Mouse (Mus musculus) limb, embryonic 10.5 days (tissue): ENCODE data around the gene Ceacam16. TPM values are rescaled to one million over a fixed set of nuclear protein-coding genes. Genes with fewer than 3 reads are reported as not detected.

Experiments
- DNase-seq: peaks from one replicate; pipeline ENCODE4 v3.0.0-alpha.2; 2017; ENCODE audit warnings: low spot score
- H3K27ac ChIP-seq: fragments of 300-500 bp; sonication (generic); 2 replicates; pipeline ENCODE4 v1.5.1; 2016; ENCODE audit warnings: mild to moderate bottlenecking
- H3K27me3 ChIP-seq: fragments of 300-500 bp; sonication (generic); 2 replicates; pipeline ENCODE4 v1.6.1; 2016; ENCODE audit warnings: low read depth, mild to moderate bottlenecking; ENCODE audit not compliant: poor library complexity, severe bottlenecking
- H3K36me3 ChIP-seq: fragments of 300-500 bp; sonication (generic); 2 replicates; pipeline ENCODE4 v1.6.1; 2016; ENCODE audit warnings: mild to moderate bottlenecking, moderate library complexity
- H3K4me1 ChIP-seq: fragments of 300-500 bp; sonication (generic); 2 replicates; pipeline ENCODE4 v1.6.1; 2016
- H3K4me3 ChIP-seq: fragments of 300-500 bp; sonication (generic); 2 replicates; pipeline ENCODE4 v1.5.1; 2016; ENCODE audit warnings: mild to moderate bottlenecking, moderate library complexity
- H3K9me3 ChIP-seq: fragments of 300-500 bp; sonication (generic); replicated peaks from 2 replicates; pipeline ENCODE4 v1.6.1; 2016; ENCODE audit warnings: mild to moderate bottlenecking
- WGBS: fragments of 180-500 bp; shearing (Covaris S2); methylation state at CpG from one replicate; pipeline ENCODE4 v1.1.7; 2016; 5-methylcytosine and 5-hydroxymethylcytosine counted together
- polyA plus RNA-seq: library from polyadenylated mRNA; unstranded; fragments of >200 nt; fragmentation: Nextera tagmentation; extraction: Ambion mirVana; gene quantifications from 2 replicates; pipeline ENCODE4 v1.2.1, GENCODE M21; 2016

The Ceacam16 gene
- polyA plus RNA-seq, 1 experiment from 2014 or later = not detected

DNA sequence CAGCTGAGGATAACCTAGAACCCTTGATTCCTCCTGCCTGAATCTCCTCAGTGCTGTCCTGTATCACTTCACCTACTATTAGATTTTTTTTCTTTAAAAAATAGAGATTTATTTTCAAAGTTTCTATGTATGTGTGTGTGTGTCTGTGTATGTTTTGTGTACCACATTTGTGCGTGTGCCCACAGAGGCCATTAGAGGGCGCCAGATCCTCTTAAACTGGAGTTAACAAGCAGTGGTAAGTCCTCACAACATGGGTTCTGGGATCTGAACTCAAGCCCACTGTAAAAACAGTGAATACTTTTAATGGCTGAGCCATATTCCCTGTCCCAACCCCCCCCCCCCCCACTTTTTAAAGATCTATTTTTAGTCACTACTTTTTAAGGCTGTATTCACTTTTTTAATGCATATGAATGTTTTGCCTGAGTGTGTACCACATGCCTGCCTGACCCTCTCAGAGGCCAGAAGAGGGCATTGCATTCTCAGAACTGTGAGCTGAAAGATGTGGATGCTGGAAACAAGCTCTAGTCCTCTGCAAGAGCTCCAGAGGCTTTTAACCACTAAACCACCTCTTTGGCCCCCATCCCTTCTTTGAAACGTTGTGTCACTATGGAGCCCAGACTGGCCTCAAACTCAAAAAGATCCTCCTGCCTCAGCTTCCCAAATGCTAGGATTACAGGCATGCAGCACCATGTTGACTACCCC is 40.6 kb downstream of the Ceacam16 start:
- peaks cover 75% of the 10 kb centered on the region for H3K27me3 ChIP-seq
- no peak overlapping the region for H3K27ac ChIP-seq
- no peak for DNase-seq
- no peaks in the 10 kb centered on the region for H3K9me3 ChIP-seq
- no peaks in the 10 kb centered on the region for H3K36me3 ChIP-seq
- peaks cover 52% of the 10 kb centered on the region for H3K4me1 ChIP-seq
- 74% methylated on average over 3 of the region's 3 CpGs for WGBS
- H3K4me3 ChIP-seq = no peak overlapping the region

DNA sequence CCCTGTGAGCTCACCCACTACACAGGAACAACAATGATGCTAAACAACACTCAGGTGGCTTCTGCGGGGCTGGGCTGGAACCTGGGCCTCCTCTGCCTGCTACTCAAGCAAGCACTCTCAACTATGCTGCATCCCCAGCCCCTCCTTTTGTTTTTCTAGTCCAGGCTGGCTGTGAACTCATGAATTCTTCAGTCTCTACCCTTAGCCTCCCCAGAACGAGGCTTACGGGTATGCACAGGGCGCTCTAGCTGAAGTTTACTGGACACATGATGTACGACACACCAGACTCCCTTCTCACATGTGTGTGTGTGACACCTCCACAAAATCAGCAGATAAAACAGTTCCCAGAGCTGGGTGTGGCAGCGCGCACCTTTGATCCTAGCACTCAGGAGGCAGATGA is 42.2 kb downstream of the Ceacam16 start:
- 84% methylated on average over 7 of the region's 7 CpGs for WGBS
- Histone ChIP-seq H3K4me1 (peaks cover 43% of the 10 kb centered on the region), H3K9me3 (no peaks in the 10 kb centered on the region), H3K36me3 (no peaks in the 10 kb centered on the region), H3K4me3 (no peak overlapping the region), H3K27me3 (peaks cover 91% of the 10 kb centered on the region), H3K27ac (no peak overlapping the region)
- no peak for DNase-seq

DNA sequence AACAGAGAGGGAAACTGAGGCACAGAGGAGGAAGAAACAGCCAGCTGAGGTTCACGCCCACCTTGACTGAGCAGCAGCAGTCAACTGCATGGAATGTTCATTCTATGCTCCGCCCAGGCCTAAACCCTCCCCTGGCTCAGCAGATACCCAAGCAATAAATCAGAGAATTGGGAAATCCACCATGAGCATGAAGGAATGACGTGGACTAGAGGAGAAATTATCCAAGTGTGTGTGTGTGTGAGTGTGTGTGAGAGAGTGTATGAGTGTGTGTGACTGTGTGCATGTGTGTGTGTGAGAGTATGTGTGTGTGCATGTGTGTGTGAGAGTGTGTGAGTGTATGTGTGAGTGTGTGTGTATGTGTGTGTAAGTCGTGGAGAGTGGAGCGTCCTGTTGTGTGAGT is 42.7 kb downstream of the Ceacam16 start:
- no peaks in the 10 kb centered on the region for H3K36me3 ChIP-seq
- no peak for DNase-seq
- no peaks in the 10 kb centered on the region for H3K9me3 ChIP-seq
- WGBS = 76% methylated on average over 5 of the region's 5 CpGs
- H3K4me1 ChIP-seq = peaks cover 38% of the 10 kb centered on the region
- no peak overlapping the region for H3K27ac ChIP-seq
- peaks cover 91% of the 10 kb centered on the region for H3K27me3 ChIP-seq
- no peak overlapping the region for H3K4me3 ChIP-seq

DNA sequence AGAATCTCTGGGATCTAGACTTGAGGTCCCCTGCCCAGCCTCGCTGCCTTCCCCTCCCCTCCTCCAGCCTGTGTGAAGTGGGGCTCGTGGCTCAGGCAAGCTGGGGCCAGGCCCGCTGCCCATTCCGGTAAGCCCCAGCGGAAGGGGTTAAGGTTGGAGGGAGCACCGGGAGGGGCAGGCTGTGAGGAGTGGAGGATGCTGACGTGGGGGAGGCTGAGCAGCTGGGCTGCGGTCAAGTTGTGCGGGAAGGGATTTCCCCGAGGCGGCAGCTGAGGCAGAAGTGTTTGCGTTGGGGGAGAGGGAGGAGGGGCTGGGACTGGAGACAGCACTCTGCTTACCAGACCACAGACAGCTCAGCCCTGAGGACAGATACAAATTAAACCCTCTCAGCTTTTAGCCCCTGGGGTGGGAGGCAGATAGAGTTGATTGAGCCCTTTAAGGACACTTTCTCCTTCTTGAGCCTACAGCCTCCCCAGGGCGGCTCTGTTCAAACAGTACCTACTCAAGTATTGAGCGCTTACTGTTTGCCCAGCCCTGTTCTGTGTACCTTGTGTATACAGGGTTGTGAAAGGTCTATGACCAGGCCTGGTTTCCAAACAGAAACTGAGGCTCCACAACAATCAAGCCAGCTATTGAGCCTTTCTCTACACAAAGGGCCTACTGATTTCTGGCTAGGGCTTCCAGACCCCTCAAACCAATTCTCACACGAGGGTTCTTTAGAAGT is 43.6 kb downstream of the Ceacam16 start:
- H3K4me1 ChIP-seq = peaks cover 32% of the 10 kb centered on the region
- peak overlapping the region; percentile 56 for H3K4me3 ChIP-seq
- peak overlapping the region; percentile 73 for H3K27ac ChIP-seq
- no peaks in the 10 kb centered on the region for H3K36me3 ChIP-seq
- H3K27me3 ChIP-seq = peaks cover 91% of the 10 kb centered on the region
- peak; percentile 63 for DNase-seq
- H3K9me3 ChIP-seq = no peaks in the 10 kb centered on the region
- WGBS = 6% methylated on average over 15 of the region's 15 CpGs

DNA sequence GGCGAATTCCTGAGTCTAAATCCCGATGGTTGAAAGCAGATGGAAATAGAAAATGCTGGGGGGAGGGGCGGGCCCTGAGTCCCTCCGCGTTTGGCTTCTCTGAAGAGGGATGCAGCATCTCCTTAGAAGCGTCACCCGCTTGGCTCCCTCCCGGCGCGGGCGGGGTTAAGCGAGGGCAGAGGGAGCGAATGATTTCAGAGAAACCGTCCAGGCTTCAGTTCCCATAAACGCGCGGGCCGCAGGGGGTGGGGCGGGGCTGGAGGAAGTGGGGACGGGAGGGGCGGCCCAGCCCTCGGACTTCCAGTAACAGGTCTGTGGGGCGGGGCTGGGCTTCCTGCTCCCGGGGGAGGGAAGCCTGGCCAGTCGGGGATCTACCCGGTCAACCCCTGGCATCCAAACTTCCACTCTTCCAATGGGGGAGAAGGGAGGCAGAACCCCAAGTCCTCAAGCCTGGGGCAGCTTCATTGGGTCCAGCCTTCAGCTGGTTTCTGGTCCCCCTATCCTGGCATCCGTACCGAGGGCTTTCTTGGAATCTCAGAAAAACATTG is 44.8 kb downstream of the Ceacam16 start:
- DNase-seq = peak; percentile 80
- no peaks in the 10 kb centered on the region for H3K9me3 ChIP-seq
- WGBS = 2% methylated on average over 28 of the region's 28 CpGs
- peaks cover 28% of the 10 kb centered on the region for H3K4me1 ChIP-seq
- H3K27ac ChIP-seq = peak overlapping the region; percentile 71
- H3K36me3 ChIP-seq = no peaks in the 10 kb centered on the region
- peak overlapping the region; percentile 56 for H3K4me3 ChIP-seq
- H3K27me3 ChIP-seq = peaks cover 91% of the 10 kb centered on the region

DNA sequence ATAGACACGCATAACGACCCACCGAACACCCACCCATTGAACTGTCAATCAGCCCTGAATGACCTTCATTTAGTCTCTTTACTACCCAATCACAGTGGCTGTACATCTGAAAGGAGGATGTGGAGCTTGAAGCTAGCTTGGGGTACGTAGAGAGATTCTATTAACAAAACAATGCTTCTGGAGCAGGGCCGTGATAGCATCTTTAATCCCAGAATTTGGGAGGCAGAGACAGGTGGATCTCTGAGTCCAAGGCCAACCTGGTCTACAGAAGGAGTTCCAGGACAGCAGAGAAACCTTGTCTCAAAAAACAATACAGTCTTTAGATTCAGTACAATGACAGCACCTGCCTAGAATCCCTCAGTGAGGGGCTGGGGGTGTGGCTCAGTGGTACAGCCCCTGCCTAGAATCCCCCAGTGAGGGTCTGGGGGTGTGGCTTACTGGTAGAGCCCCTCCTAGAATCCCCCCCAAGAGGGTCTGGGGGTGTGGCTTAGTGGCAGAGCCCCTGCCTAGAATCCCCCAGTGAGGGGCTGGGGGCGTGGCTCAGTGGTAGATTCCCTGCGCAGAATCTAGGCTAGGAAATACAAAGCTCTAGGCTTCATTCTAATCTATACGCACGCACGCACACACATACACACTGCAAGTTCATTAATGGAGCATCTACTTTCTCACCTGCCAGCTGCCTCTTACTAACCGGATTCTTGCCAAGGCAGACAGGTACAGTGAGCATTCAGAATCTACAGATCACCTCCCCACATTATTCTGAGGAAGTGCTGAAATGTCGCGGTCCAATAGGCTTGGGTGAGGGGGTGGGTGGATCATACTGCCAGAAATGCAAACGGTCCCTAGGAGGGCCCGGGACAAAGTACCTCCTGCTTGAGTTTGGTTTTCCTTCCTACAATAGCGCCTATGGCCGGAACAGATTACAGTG is 45.5 kb downstream of the Ceacam16 start:
- Histone ChIP-seq H3K27ac (peak overlapping the region; percentile 71), H3K36me3 (no peaks in the 10 kb centered on the region), H3K4me3 (peak overlapping the region; percentile 56), H3K4me1 (peaks cover 33% of the 10 kb centered on the region), H3K9me3 (no peaks in the 10 kb centered on the region), H3K27me3 (peaks cover 91% of the 10 kb centered on the region)
- 32% methylated on average over 17 of the region's 17 CpGs for WGBS
- no peak for DNase-seq

DNA sequence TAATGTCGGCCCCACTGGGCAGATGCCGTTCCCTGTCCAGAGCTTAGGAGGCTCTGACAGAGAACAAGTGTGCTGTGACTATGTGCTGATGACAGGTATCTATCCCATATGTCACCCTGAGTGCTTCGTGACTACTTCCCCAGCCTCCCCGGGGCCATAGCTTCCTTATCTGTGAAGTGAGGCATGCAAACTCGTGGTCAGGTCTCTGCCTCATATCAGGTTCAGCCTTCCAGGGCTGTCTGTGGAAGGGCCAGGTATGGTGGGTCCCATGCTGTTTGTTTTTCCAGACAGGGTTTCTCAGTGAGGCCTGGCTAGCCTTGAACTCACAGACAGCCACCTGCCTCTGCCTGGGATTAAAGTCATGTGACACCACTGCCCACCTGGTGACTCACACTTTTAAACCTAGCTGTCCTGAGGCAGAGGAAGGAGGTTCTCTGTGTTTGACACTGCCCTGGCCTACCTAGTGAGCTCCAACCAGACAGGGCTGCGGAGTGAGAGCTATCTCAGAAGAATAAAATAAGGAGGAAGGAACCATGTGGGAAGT is 47.4 kb downstream of the Ceacam16 start:
- Histone ChIP-seq H3K36me3 (no peaks in the 10 kb centered on the region), H3K27me3 (peaks cover 98% of the 10 kb centered on the region), H3K4me1 (peaks cover 41% of the 10 kb centered on the region), H3K9me3 (no peaks in the 10 kb centered on the region), H3K4me3 (no peak overlapping the region), H3K27ac (no peak overlapping the region)
- WGBS = 83% methylated on average over 6 of the region's 6 CpGs
- no peak for DNase-seq

DNA sequence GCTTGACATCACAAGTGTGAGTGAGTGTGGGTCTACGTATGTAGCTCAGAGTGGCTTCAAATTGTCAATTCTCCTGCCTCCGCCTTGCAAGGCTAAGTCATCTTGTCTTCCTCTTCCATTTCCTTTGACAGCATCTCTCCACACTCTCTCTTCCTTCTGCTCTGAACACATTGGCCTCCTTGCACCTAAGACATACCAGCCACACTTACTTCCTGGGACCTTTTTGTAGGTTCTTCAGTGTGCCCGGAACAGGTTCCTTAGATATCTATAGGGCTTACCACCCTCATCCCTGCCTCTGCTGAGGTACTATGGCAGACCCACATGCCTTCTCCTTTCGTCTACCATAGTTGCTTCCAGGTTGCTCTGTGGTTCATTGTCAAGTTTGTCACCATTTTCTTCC is 47.9 kb downstream of the Ceacam16 start:
- 81% methylated on average over 4 of the region's 4 CpGs for WGBS

DNA sequence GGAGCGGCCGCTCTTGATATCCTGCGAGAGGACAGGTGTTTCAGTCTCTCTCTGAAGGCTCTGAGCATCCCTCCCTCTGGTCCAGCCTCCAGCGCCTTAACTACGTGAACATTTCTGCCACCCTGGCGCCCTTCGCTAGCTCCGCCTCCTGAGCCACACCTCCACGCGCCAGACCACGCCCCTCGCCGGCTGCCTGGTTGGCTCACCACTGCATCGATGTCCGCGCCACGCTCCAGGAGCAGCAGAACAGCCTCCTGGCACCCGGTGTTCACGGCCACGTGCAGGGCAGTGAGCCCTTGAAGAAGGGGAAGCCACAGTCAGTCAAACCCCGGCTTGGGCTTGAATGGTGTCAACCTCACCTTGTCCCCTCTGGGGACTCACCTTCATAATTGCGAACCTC is 50.0 kb downstream of the Ceacam16 start:
- Histone ChIP-seq H3K4me3 (peak overlapping the region; percentile 28), H3K4me1 (peaks cover 24% of the 10 kb centered on the region), H3K27me3 (peaks cover 79% of the 10 kb centered on the region), H3K9me3 (no peaks in the 10 kb centered on the region), H3K36me3 (no peaks in the 10 kb centered on the region), H3K27ac (no peak overlapping the region)
- peak; percentile 66 for DNase-seq
- 2% methylated on average over 22 of the region's 22 CpGs for WGBS

More for the DNA sequence above, 47.9 kb downstream of the Ceacam16 start:
- Histone ChIP-seq H3K4me3 (no peak overlapping the region), H3K27me3 (peaks cover 98% of the 10 kb centered on the region), H3K4me1 (peaks cover 43% of the 10 kb centered on the region), H3K9me3 (no peaks in the 10 kb centered on the region), H3K36me3 (no peaks in the 10 kb centered on the region), H3K27ac (no peak overlapping the region)
- no peak for DNase-seq

DNA sequence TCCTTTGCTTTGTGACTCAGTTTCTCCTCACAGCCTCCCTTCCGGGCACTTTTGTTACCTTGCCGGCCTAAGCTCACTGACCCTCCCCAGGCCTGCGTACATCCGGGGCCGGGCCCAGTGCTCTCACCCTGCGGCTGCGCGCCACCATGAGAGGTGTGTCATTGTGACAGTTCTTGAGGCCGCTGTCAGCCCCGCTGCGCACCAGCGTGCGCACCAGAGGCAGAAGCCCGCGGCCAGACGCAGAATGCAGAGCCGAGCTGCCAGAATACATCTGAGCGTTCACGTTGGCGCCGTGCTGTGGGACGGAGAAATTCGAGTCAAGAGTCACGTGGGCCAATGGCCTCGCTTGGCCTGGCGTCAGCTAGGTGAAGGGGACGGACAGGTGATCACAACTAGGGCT is 51.7 kb downstream of the Ceacam16 start:
- no peak for DNase-seq
- H3K27me3 ChIP-seq = peaks cover 64% of the 10 kb centered on the region

DNA sequence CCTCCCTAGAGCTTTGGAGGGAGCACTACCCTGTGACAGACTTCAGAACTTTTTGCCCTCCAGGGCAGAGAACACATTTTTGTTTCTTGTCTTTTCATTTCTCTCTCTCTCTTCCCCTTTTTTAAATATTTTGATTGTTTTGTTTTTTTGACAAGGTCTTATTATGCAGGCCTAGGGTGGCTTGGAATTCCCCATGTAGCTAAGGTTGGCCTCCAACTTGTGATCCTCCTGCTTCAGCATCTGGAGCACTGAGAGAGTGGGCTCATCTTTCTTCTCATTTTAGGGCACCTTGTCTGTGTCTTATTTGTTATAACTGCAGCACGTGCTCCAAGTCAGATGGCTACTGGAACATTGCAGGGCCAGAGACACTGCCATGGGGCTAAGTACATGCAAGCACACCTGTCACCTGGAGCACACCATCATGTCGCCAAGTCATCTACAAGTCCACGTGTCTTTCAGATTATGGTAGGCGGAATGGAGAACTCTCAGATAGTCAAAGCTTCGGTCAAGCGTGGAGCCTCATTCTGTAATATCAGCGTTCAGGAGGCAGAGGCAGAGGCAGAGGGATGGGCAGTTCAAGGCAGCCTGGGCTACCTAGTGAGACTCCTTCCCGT is 54.6 kb downstream of the Ceacam16 start:
- no peak overlapping the region for H3K4me3 ChIP-seq
- H3K27me3 ChIP-seq = peaks cover 35% of the 10 kb centered on the region
- no peak for DNase-seq
- WGBS = 84% methylated on average over 8 of the region's 8 CpGs
- no peak overlapping the region for H3K27ac ChIP-seq
- H3K9me3 ChIP-seq = no peaks in the 10 kb centered on the region
- H3K36me3 ChIP-seq = no peaks in the 10 kb centered on the region
- peaks cover 16% of the 10 kb centered on the region for H3K4me1 ChIP-seq

More for the DNA sequence above, 51.7 kb downstream of the Ceacam16 start:
- Histone ChIP-seq H3K36me3 (no peaks in the 10 kb centered on the region), H3K9me3 (no peaks in the 10 kb centered on the region), H3K4me1 (peaks cover 17% of the 10 kb centered on the region), H3K27ac (no peak overlapping the region), H3K4me3 (peak overlapping the region; percentile 43)
- WGBS = 2% methylated on average over 27 of the region's 27 CpGs

DNA sequence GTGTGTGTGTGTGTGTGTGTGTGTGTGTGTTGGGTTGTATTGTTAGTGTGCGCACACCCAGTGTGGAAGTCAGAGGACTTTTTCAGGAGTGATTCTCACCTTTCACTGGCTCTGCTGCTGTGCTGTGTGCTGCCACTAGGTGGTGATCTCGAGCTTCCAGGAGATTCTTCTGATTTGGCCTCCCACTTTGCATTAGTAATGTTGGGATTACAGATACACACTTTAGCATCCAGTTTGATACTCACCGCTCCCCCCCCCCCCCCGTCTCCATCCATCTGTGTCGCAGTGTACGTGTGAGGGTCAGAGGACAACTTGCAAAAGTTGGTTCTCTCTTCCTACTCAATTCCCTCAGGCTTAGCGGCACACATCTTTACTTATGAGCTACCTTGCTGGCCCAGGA is 58.1 kb downstream of the Ceacam16 start:
- H3K9me3 ChIP-seq = no peaks in the 10 kb centered on the region
- H3K36me3 ChIP-seq = no peaks in the 10 kb centered on the region
- no peaks in the 10 kb centered on the region for H3K4me1 ChIP-seq
- H3K27ac ChIP-seq = no peak overlapping the region
- peak; percentile 82 for DNase-seq
- no peaks in the 10 kb centered on the region for H3K27me3 ChIP-seq
- WGBS = 21% methylated on average over 7 of the region's 7 CpGs
- no peak overlapping the region for H3K4me3 ChIP-seq
